Mouse (Mus musculus) adrenal gland, postnatal 4 days (tissue): ENCODE data around the gene Lamc3. TPM values are rescaled to one million over a fixed set of nuclear protein-coding genes. Genes with fewer than 3 reads are reported as not detected.
A peak's percentile ranks its signal among the peaks of the same experiment; 100 is the strongest.

Source experiments
- DNase-seq, 2 experiments: peaks; one replicate each; pipeline ENCODE4 v3.0.0; 2021 to 2022; ENCODE audit warnings: low spot score in 2 of 2, mixed read lengths in 2 of 2
- total RNA-seq, 2 experiments: library from RNA; stranded (reverse); gene quantifications; 2 replicates each; pipeline ENCODE4 v1.2.3; 2021

The Lamc3 gene
- total RNA-seq, 2 experiments from 2014 or later = 18.7 to 19.6 TPM

- DNase-seq = no peak
Measured at GRCm38 (mm10) chr2:31966801-31967200, 79.7 kb downstream of the Lamc3 start.

DNA sequence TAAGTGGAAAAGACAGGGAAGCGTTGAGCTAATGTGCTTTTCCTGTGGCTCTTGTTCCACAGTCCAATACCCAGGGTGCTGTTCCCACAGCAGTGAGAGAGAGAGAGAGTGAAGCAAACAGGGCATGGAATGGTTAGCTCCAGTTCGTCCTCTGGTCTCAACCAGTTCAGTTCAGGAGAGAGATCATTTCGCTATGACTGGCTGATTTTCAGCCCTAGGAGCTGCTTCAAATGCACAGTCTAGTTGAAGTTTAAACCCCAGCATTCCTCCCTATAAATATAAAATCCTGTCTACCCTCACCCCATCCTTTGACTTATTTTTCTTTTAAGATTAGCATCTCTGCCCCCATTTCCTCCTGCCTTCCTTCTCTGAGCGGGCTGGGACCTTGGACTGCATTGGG lies 85.5 kb downstream of the Lamc3 start:
- DNase-seq = no peak

DNA sequence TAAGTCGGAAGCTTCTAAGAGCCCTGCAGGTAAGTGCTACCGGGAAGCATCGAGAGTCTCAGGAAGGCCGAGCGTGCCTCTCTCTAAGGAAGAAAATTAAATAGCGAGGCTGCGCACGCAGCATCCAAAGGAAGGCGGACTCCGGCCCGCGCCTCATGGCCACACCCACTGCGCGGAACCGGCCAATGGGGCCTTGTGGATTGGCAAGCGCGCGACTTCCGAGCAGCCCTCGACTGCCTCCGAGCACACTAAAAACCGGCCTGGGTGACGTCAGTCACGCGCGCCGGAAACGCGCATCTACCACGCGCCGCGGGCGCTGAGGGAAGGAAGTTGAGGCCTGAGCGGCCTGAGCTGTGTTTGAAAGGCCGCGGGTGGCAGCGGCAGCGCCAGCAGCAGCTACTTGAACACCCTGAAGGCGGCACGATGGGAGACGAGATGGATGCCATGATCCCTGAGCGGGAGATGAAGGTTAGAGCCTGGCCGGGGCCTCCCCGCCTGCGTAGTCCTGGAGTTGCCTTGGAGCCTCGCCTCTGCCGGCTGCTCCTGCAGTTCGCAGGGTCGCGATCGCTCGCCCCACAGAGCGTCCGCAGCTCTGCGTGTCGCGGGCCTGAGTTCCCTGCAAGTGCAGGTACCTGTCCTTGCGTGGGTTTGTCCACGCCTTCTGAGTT lies 87.2 kb downstream of the Lamc3 start, which contains the start of gene Nup214:
Gene Nup214, plus strand, starts transcription at position 296 of the 668 bp plus-strand sequence.
- DNase-seq = peak; percentile 98 to 100

DNA sequence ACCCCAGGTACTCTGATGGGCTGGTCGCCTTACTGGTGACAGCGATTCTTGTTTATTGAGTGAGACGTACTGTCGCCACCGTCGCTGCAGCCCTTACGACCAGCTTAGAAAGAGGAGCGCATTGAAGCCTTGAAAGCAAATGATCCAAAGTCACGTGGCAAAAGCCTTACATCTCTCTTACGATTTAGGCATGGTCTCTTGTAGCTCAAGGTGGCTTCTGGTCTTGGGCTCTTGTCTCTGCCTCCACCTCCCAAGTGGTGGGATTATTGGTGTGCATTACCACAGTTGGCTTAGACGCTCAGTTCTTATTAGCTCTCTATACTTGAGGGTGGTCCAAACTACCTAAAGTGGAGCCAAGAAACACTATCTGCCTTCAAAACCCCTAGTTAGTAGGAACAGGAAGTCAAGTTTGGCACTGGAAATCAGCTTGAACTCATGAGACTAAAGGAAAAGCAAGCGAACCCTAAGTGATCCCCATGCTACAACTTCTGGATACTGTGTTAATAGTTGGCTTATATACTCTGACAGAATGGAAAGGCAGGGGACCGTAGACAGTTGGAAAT lies 87.8 kb downstream of the Lamc3 start:
- no peak for DNase-seq

GRCm38 (mm10) chr2:31987774-31988173 lies 100.7 kb downstream of the Lamc3 start:
- no peak for DNase-seq

DNA sequence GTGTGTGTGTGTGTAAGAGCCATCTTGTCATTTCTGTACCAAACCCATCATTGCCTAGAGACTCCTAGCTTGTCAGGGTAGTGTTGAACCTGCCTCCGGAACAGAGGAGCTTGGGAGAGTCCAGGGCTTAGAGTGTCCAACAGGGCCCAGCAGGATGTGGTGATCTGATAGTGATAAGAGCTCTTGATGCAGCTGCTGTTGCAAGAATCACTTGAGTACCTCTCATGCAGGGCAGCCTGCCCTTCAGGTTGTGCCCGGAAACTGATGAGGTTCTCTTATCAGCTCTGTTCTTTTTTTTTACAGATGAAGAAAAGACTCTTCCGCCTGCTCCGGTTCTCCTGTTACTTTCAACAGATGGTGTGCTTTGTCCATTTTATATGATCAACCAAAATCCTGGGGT lies 103.9 kb downstream of the Lamc3 start:
- DNase-seq = no peak

DNA sequence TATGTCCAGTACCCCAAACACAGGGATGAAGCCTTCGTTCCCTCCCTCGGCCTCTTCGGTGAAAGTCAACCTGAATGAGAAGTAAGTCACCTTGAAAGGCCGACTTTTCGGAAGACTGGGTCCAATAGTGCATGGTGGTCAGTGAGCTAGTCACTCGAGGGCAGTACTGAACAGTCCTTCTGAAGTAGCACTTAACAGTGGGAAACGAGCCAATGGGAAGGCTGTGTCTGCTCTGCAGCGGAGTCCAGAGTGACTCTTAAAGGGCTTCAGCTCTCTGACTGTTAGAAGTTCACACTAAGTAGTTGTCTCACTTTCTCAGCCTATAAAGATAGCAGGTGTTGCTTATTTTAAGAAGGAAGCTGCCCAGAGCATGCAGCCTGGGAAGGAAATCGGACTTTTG lies 107.8 kb downstream of the Lamc3 start:
- no peak for DNase-seq

DNA sequence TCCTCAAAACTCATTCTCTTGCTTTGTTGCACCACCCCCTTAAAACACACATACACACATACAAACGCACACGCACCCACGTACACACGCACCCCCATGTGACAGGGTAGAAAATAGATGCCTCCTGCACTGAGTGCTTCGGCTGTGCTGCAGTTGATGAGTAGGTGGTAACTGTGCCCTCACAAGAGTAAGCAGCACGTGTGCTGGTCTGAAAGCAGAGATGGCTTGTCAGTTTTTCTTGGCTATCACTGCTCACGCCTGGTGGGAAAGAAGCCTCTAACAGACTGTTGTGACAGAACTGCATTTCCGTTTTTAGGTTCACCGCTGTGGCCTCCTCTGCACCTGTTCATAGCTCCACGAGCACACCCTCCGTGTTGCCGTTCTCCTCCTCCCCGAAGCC lies 109.0 kb downstream of the Lamc3 start:
- DNase-seq = no peak

Other genes starting within 250 kb of the Lamc3 start
- gene Prdm12, start 247.3 kb upstream of the Lamc3 start, total RNA-seq = not detected
- gene Exosc2, start 216.6 kb upstream of the Lamc3 start, total RNA-seq = 10 to 100 TPM; 32.9 to 37.4 TPM
- gene Abl1, start 198.9 kb upstream of the Lamc3 start, total RNA-seq = 100 to 1,000 TPM; 109 to 112 TPM
- gene Qrfp, start 76.7 kb upstream of the Lamc3 start, total RNA-seq = not detected
- 1 to 10 TPM; 1.1 to 2.2 TPM for gene Fibcd1, start 41.3 kb upstream of the Lamc3 start, total RNA-seq
- 10 to 100 TPM; 31.2 to 49.5 TPM for gene Aif1l, start 62.8 kb downstream of the Lamc3 start, total RNA-seq
- gene Nup214, start 87.1 kb downstream of the Lamc3 start, total RNA-seq = 10 to 100 TPM; 71.1 to 86.6 TPM
- 1 to 10 TPM; 2.4 TPM for gene Fam78a, start 197.6 kb downstream of the Lamc3 start, total RNA-seq
- gene Plpp7, start 208.2 kb downstream of the Lamc3 start, total RNA-seq = 1 to 10 TPM; 5.5 to 6.3 TPM